Mouse (Mus musculus): ENCODE measurements around the gene Runx3.

- TF ChIP-seq CTCF (IDR thresholded peaks at IDR 0.05; ENCODE audit: extremely low read depth, insufficient read depth, low read length) = no peak
- no peak for TF ChIP-seq POLR2A (IDR thresholded peaks at IDR 0.05; ENCODE audit: extremely low read depth, insufficient read depth, low read length)
Measured at GRCm38 (mm10) chr4:135141720-135142119, 21.3 kb downstream of the Runx3 start.

Measured in cortical plate, adult 2 months (tissue).